Comparison of ENCODE assay signal across 8 mouse cellular contexts in the genomic region with DNA sequence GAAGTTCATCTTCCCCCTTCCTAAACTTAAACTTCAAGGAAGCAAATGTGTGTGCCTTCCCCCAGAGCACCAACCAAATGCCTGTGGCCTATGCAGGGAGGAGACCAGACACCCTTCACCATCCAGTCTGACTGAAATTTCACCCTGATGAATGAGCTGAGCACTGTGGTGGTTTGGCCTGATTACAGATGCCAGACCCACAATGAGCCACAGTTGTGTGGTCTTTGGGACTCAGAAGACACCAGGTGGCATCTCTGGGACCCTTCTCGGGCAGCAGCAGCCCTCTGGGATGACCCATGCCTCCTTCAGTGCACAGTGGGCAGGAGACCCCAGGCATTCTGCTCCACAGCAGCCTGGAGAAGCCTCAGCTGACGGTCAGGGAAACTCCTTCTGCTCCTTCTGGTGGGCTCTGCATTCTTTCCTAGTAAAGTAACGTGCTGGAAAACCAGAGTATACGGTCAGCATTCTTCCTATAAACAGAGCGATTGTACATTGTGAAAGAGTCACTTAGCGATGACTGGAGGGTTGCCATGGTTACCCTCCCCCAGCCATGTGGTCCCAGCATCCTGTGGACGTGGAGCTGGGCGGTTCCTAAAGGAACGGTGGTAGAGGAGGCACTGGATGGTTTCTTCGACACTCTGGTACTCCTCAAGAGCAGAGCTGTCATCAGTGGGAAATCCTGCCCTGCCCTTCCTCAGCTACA. TPM values are rescaled to one million over a fixed set of nuclear protein-coding genes. Genes with fewer than 3 reads are reported as not detected.
DNase-seq lines count a peak whose midpoint lies in the region; ATAC-seq and TF ChIP-seq lines count a peak whose summit lies in the region.

No protein-coding gene starts in this region.

- peak overlapping the region; percentile 90 for H3K27ac ChIP-seq in heart, embryonic 12.5 days (ENCODE audit: poor library complexity, severe bottlenecking)
- peak overlapping the region; percentile 49; the same call in 1 of the 2 replicates for H3K27ac ChIP-seq in embryonic facial prominence, embryonic 11.5 days (replicated peaks; ENCODE audit: low read depth, low read length)
- peak overlapping the region; percentile 57 for H3K27ac ChIP-seq in hindbrain, embryonic 14.5 days
- H3K27ac ChIP-seq in limb, embryonic 14.5 days (replicated peaks; ENCODE audit: low read depth, low read length) = peak overlapping the region; percentile 96
- H3K27ac ChIP-seq in small intestine, adult 2 months (ENCODE audit: insufficient read depth, low read depth, low read length) = peak overlapping the region; percentile 57; the same call in 1 of the 2 replicates

- H3K9ac ChIP-seq in heart, embryonic 12.5 days = no peak overlapping the region
- H3K9ac ChIP-seq in embryonic facial prominence, embryonic 11.5 days (replicated peaks; ENCODE audit: low read length) = no peak overlapping the region
- H3K9ac ChIP-seq in hindbrain, embryonic 14.5 days = no peak overlapping the region
- H3K9ac ChIP-seq in limb, embryonic 14.5 days (ENCODE audit: low read depth, low read length, severe bottlenecking) = peak overlapping the region; percentile 12; the same call in 1 of the 2 replicates

- 19% methylated on average over 10 of the region's 10 CpGs for WGBS in heart, embryonic 12.5 days
- 44% methylated on average over 10 of the region's 10 CpGs for WGBS in embryonic facial prominence, embryonic 11.5 days
- 7% methylated on average over 10 of the region's 10 CpGs for WGBS in hindbrain, embryonic 14.5 days
- 15% methylated on average over 10 of the region's 10 CpGs for WGBS in limb, embryonic 14.5 days
- WGBS in small intestine, adult 2 months = 61% methylated on average over 10 of the region's 10 CpGs

- no peak overlapping the region for H3K4me3 ChIP-seq in heart, embryonic 12.5 days
- H3K4me3 ChIP-seq in embryonic facial prominence, embryonic 11.5 days (ENCODE audit: low read depth, low read length) = no peak overlapping the region
- H3K4me3 ChIP-seq in hindbrain, embryonic 14.5 days (replicated peaks; ENCODE audit: low read length) = no peak overlapping the region
- H3K4me3 ChIP-seq in limb, embryonic 14.5 days (replicated peaks; ENCODE audit: low read length) = 0 out of 2 replicates have a peak overlapping the region, but pooled peaks have one; percentile 2
- no peak overlapping the region for H3K4me3 ChIP-seq in small intestine, adult 2 months (ENCODE audit: low read depth, low read length)

- peaks cover 43% of the 10 kb centered on the region for H3K4me1 ChIP-seq in heart, embryonic 12.5 days (replicated peaks)
- peaks cover 4% of the 10 kb centered on the region for H3K4me1 ChIP-seq in embryonic facial prominence, embryonic 11.5 days (ENCODE audit: control insufficient read depth, insufficient read depth, low read length)
- peaks cover 15% of the 10 kb centered on the region for H3K4me1 ChIP-seq in hindbrain, embryonic 14.5 days (replicated peaks; ENCODE audit: control insufficient read depth, insufficient read depth, low read length)
- H3K4me1 ChIP-seq in limb, embryonic 14.5 days (ENCODE audit: control insufficient read depth, insufficient read depth, low read length) = peaks cover 47% of the 10 kb centered on the region
- H3K4me1 ChIP-seq in small intestine, adult 2 months (ENCODE audit: control insufficient read depth, insufficient read depth, insufficient read length, low read length) = no peaks in the 10 kb centered on the region

- peak; percentile 89 for ATAC-seq in heart, embryonic 12.5 days (ENCODE audit: insufficient number of reproducible peaks, low FRiP score)
- ATAC-seq in embryonic facial prominence, embryonic 11.5 days (replicated peaks; ENCODE audit: insufficient number of reproducible peaks, low FRiP score, low TSS enrichment, low read depth) = 0 out of 2 replicates have a peak, but pooled peaks have one; percentile 29
- ATAC-seq in hindbrain, embryonic 14.5 days (ENCODE audit: low FRiP score) = peak; percentile 66; the same call in 1 of the 2 replicates
- ATAC-seq in limb, embryonic 14.5 days (ENCODE audit: low FRiP score, low read depth) = peak; percentile 85

- H3K36me3 ChIP-seq in heart, embryonic 12.5 days = no peaks in the 10 kb centered on the region
- H3K36me3 ChIP-seq in embryonic facial prominence, embryonic 11.5 days (replicated peaks; ENCODE audit: control insufficient read depth, insufficient read depth, low read depth, low read length) = no peaks in the 10 kb centered on the region
- no peaks in the 10 kb centered on the region for H3K36me3 ChIP-seq in hindbrain, embryonic 14.5 days (replicated peaks; ENCODE audit: control insufficient read depth, insufficient read depth)
- no peaks in the 10 kb centered on the region for H3K36me3 ChIP-seq in limb, embryonic 14.5 days (ENCODE audit: control insufficient read depth, insufficient read depth, low read length)
- H3K36me3 ChIP-seq in small intestine, adult 2 months (ENCODE audit: control insufficient read depth, insufficient read depth, low read length) = no peaks in the 10 kb centered on the region

- H3K27me3 ChIP-seq in heart, embryonic 12.5 days (replicated peaks) = no peaks in the 10 kb centered on the region
- H3K27me3 ChIP-seq in embryonic facial prominence, embryonic 11.5 days (ENCODE audit: control insufficient read depth, insufficient read depth, low read length) = no peaks in the 10 kb centered on the region
- no peaks in the 10 kb centered on the region for H3K27me3 ChIP-seq in hindbrain, embryonic 14.5 days (ENCODE audit: control insufficient read depth, insufficient read depth, low read length)
- H3K27me3 ChIP-seq in limb, embryonic 14.5 days (ENCODE audit: control insufficient read depth, insufficient read depth, low read length) = no peaks in the 10 kb centered on the region
- no peaks in the 10 kb centered on the region for H3K27me3 ChIP-seq in small intestine, adult 2 months (ENCODE audit: control insufficient read depth, insufficient read depth, low read length)

- intact Hi-C loops in heart, postnatal 36 days (cut with DNase I) = no loop called here

- DNase-seq in heart, postnatal 36 days = no peak
- peak; percentile 58 for DNase-seq in embryonic facial prominence, embryonic 11.5 days (ENCODE audit: low spot score)
- DNase-seq in hindbrain, embryonic 14.5 days (ENCODE audit: low spot score) = peak; percentile 60
- DNase-seq in limb, embryonic 14.5 days (ENCODE audit: low spot score) = peak; percentile 94
- DNase-seq in thymus, adult 18-20 months = no peak
- no peak for DNase-seq in cerebellum, postnatal 14 days

- no peaks in the 10 kb centered on the region for H3K9me3 ChIP-seq in heart, embryonic 12.5 days (replicated peaks)
- H3K9me3 ChIP-seq in embryonic facial prominence, embryonic 11.5 days (replicated peaks; ENCODE audit: control insufficient read depth, low read length) = no peaks in the 10 kb centered on the region
- no peaks in the 10 kb centered on the region for H3K9me3 ChIP-seq in hindbrain, embryonic 14.5 days (ENCODE audit: control insufficient read depth, low read length)
- no peaks in the 10 kb centered on the region for H3K9me3 ChIP-seq in limb, embryonic 14.5 days (ENCODE audit: control insufficient read depth, low read length)

- no peak for TF ChIP-seq CTCF in small intestine, adult 2 months (IDR thresholded peaks at IDR 0.05; ENCODE audit: extremely low read depth, insufficient read length, insufficient replicate concordance, low read depth, low read length)

- 0 out of 2 replicates have a peak overlapping the region, but pooled peaks have one; percentile 1 for H3K4me2 ChIP-seq in heart, embryonic 12.5 days
- H3K4me2 ChIP-seq in embryonic facial prominence, embryonic 11.5 days (ENCODE audit: low read depth, low read length) = no peak overlapping the region
- H3K4me2 ChIP-seq in hindbrain, embryonic 14.5 days (replicated peaks) = no peak overlapping the region
- no peak overlapping the region for H3K4me2 ChIP-seq in limb, embryonic 14.5 days (replicated peaks; ENCODE audit: low read depth, low read length, severe bottlenecking)

- TF ChIP-seq POLR2A in limb, embryonic 14.5 days (IDR thresholded peaks at IDR 0.05; ENCODE audit: borderline replicate concordance, extremely low read depth, insufficient read depth, insufficient read length) = no peak
- TF ChIP-seq POLR2A in small intestine, adult 2 months (IDR thresholded peaks at IDR 0.05; ENCODE audit: low read depth, low read length) = no peak

RNA-seq across cellular contexts. Expression of a gene that starts 50.3 kb away (rescaled TPM):
- polyA plus RNA-seq in heart, embryonic 12.5 days (2016; fragmentation: Nextera tagmentation; extraction: Ambion mirVana) = 53.3 and 54.7 TPM in 2 replicates
- total RNA-seq in heart, postnatal 36 days (2021) = 10 to 100 TPM; 35.8 to 42.4 TPM
- polyA plus RNA-seq in embryonic facial prominence, embryonic 11.5 days (2014; fragmentation: Nextera tagmentation; extraction: Ambion mirVana) = 29.0 and 32.0 TPM in 2 replicates
- 12.2 and 14.7 TPM in 2 replicates for polyA plus RNA-seq in hindbrain, embryonic 14.5 days (2014; fragmentation: Nextera tagmentation; extraction: Ambion mirVana)
- 298 and 304 TPM in 2 replicates for polyA plus RNA-seq in limb, embryonic 14.5 days (2012; rRNA removed)
- 256 and 260 TPM in 2 replicates for polyA plus RNA-seq in limb, embryonic 14.5 days (2014; fragmentation: Nextera tagmentation; extraction: Ambion mirVana)
- 7.8 and 12.3 TPM in 2 replicates for polyA plus RNA-seq in small intestine, adult 2 months (2012; rRNA removed)

Comparison
In these comparisons a context has a peak if more than half of its experiments do, and no peak if none do; other contexts are left out.
1. ATAC-seq: peak in every context shown above with its lines; median percentile 89 in heart, embryonic 12.5 days; 85 in limb, embryonic 14.5 days; 66 in hindbrain, embryonic 14.5 days; 29 in embryonic facial prominence, embryonic 11.5 days.
2. DNase-seq: peak in embryonic facial prominence, embryonic 11.5 days (single experiment), hindbrain, embryonic 14.5 days (single experiment) and limb, embryonic 14.5 days (single experiment); none in heart, postnatal 36 days (0 of 2), thymus, adult 18-20 months (0 of 2) and cerebellum, postnatal 14 days (0 of 2).
3. Peak in every context shown above with its lines, with median percentiles within 50 percentile points of each other: H3K27ac ChIP-seq.